Comparison of ENCODE assay signal across 8 mouse cellular contexts in genomic region chr1:184822678-184823077, GRCm38 (mm10). TPM values are rescaled to one million over a fixed set of nuclear protein-coding genes. Genes with fewer than 3 reads are reported as not detected.
DNase-seq lines count a peak whose midpoint lies in the region; ATAC-seq and TF ChIP-seq lines count a peak whose summit lies in the region.
"Had no signal": no experiment of that assay in that cellular context is flagged by ENCODE, and none has a peak within 500 bp of the region (broad histone marks: within the 10 kb centered on the region; RNA-seq: fewer than 3 reads in every experiment).

No protein-coding gene starts in this region.

- no peaks in the 10 kb centered on the region for H3K9me3 ChIP-seq in kidney, embryonic 14.5 days (ENCODE audit: control insufficient read depth, low read length)
- H3K9me3 ChIP-seq in forebrain, embryonic 14.5 days (replicated peaks; ENCODE audit: control insufficient read depth, low read length) = no peaks in the 10 kb centered on the region
- no peaks in the 10 kb centered on the region for H3K9me3 ChIP-seq in limb, embryonic 14.5 days (ENCODE audit: control insufficient read depth, low read length)

- no peaks in the 10 kb centered on the region for H3K27me3 ChIP-seq in kidney, embryonic 14.5 days (ENCODE audit: control insufficient read depth, insufficient read depth, low read length)
- no peaks in the 10 kb centered on the region for H3K27me3 ChIP-seq in forebrain, embryonic 14.5 days (replicated peaks; ENCODE audit: control insufficient read depth, insufficient read depth, low read length)
- no peaks in the 10 kb centered on the region for H3K27me3 ChIP-seq in limb, embryonic 14.5 days (ENCODE audit: control insufficient read depth, insufficient read depth, low read length)

- ATAC-seq in kidney, embryonic 14.5 days (ENCODE audit: low FRiP score, low TSS enrichment) = no peak
- peak; percentile 56 for ATAC-seq in forebrain, embryonic 14.5 days
- ATAC-seq in limb, embryonic 14.5 days (ENCODE audit: low FRiP score, low read depth) = peak; percentile 52; the same call in 1 of the 2 replicates
- ATAC-seq in erythroblast, adult 5-6 weeks (replicated peaks; ENCODE audit: low FRiP score, poor library complexity, severe bottlenecking) = no peak

- peak; percentile 36 to 63 for DNase-seq in kidney, postnatal 4 days
- peak; percentile 59 for DNase-seq in embryo, embryonic 10.5 days (ENCODE audit: low spot score)
- peak; percentile 58 for DNase-seq in forebrain, embryonic 14.5 days (ENCODE audit: low spot score)
- DNase-seq in limb, embryonic 14.5 days (ENCODE audit: low spot score) = peak; percentile 64
- no peak for DNase-seq in thymus, postnatal 4 days

- peaks cover 19% of the 10 kb centered on the region; the same call in 1 of the 2 replicates for H3K36me3 ChIP-seq in kidney, embryonic 14.5 days (ENCODE audit: control insufficient read depth, insufficient read depth, low read length)
- H3K36me3 ChIP-seq in forebrain, embryonic 14.5 days (ENCODE audit: control insufficient read depth, insufficient read depth, low read length) = peaks cover 9% of the 10 kb centered on the region; the same call in 1 of the 2 replicates
- peaks cover 36% of the 10 kb centered on the region for H3K36me3 ChIP-seq in limb, embryonic 14.5 days (ENCODE audit: control insufficient read depth, insufficient read depth, low read length)

- no peak overlapping the region for H3K9ac ChIP-seq in kidney, embryonic 14.5 days (ENCODE audit: low read depth, low read length)
- no peak overlapping the region for H3K9ac ChIP-seq in forebrain, embryonic 14.5 days (ENCODE audit: low read length)
- peak overlapping the region; percentile 34; the same call in 1 of the 2 replicates for H3K9ac ChIP-seq in limb, embryonic 14.5 days (ENCODE audit: low read depth, low read length, severe bottlenecking)

- no peak overlapping the region; the same call in 1 of the 2 replicates for H3K4me2 ChIP-seq in kidney, embryonic 14.5 days (replicated peaks; ENCODE audit: low read depth, low read length)
- H3K4me2 ChIP-seq in forebrain, embryonic 14.5 days (ENCODE audit: low read length) = peak overlapping the region; percentile 37
- peak overlapping the region; percentile 34; the same call in 1 of the 2 replicates for H3K4me2 ChIP-seq in limb, embryonic 14.5 days (replicated peaks; ENCODE audit: low read depth, low read length, severe bottlenecking)

- WGBS in kidney, embryonic 14.5 days = 23% methylated on average over 11 of the region's 11 CpGs
- WGBS in forebrain, embryonic 14.5 days = 10% methylated on average over 11 of the region's 11 CpGs
- WGBS in limb, embryonic 14.5 days = 12% methylated on average over 11 of the region's 11 CpGs

- peaks cover 5% of the 10 kb centered on the region; the same call in 1 of the 2 replicates for H3K4me1 ChIP-seq in kidney, embryonic 14.5 days (ENCODE audit: control insufficient read depth, insufficient read depth, low read length)
- H3K4me1 ChIP-seq in forebrain, embryonic 14.5 days (ENCODE audit: control insufficient read depth, insufficient read depth, low read length) = peaks cover 2% of the 10 kb centered on the region; the same call in 1 of the 2 replicates
- H3K4me1 ChIP-seq in limb, embryonic 14.5 days (ENCODE audit: control insufficient read depth, insufficient read depth, low read length) = peaks cover 13% of the 10 kb centered on the region; the same call in 1 of the 2 replicates

- no peak overlapping the region for H3K27ac ChIP-seq in kidney, embryonic 14.5 days (ENCODE audit: low read depth, low read length)
- no peak overlapping the region for H3K27ac ChIP-seq in forebrain, embryonic 14.5 days (ENCODE audit: low read depth, low read length)
- H3K27ac ChIP-seq in limb, embryonic 14.5 days (replicated peaks; ENCODE audit: low read depth, low read length) = no peak overlapping the region
- H3K27ac ChIP-seq: kidney, postnatal 0 days had no signal

- TF ChIP-seq POLR2A in limb, embryonic 14.5 days (IDR thresholded peaks at IDR 0.05; ENCODE audit: borderline replicate concordance, extremely low read depth, insufficient read depth, insufficient read length) = no peak

- no peak overlapping the region for H3K4me3 ChIP-seq in kidney, embryonic 14.5 days (ENCODE audit: low read length)
- H3K4me3 ChIP-seq in forebrain, embryonic 14.5 days (ENCODE audit: low read depth, low read length) = no peak overlapping the region
- 0 out of 2 replicates have a peak overlapping the region, but pooled peaks have one; percentile 8 for H3K4me3 ChIP-seq in limb, embryonic 14.5 days (replicated peaks; ENCODE audit: low read length)

RNA-seq across cellular contexts. Expression of gene Marc1, which starts 11.6 kb away (rescaled TPM):
- 0.28 and 0.41 TPM in 2 replicates for polyA plus RNA-seq in kidney, embryonic 14.5 days (2014; fragmentation: Nextera tagmentation; extraction: Ambion mirVana)
- polyA plus RNA-seq in forebrain, embryonic 14.5 days (2014; fragmentation: Nextera tagmentation; extraction: Ambion mirVana) = not detected in 2 replicates
- polyA plus RNA-seq in limb, embryonic 14.5 days (2012; rRNA removed) = 0.13 and 0.15 TPM in 2 replicates
- polyA plus RNA-seq in limb, embryonic 14.5 days (2014; fragmentation: Nextera tagmentation; extraction: Ambion mirVana) = 0.11 TPM in 1 of 2 replicates, not detected in the other
- total RNA-seq in erythroblast, adult 5-6 weeks (2015; ENCODE audit: low replicate concordance) = not detected in 2 replicates
- total RNA-seq in erythroblast, adult 5-6 weeks (2017; ENCODE audit: low replicate concordance) = not detected in 2 replicates

RNA-seq across cellular contexts. Expression of gene Marc2, which starts 23.6 kb away (rescaled TPM):
- polyA plus RNA-seq in kidney, embryonic 14.5 days (2014; fragmentation: Nextera tagmentation; extraction: Ambion mirVana) = 177 and 178 TPM in 2 replicates
- polyA plus RNA-seq in forebrain, embryonic 14.5 days (2014; fragmentation: Nextera tagmentation; extraction: Ambion mirVana) = 120 and 132 TPM in 2 replicates
- 59.9 and 68.7 TPM in 2 replicates for polyA plus RNA-seq in limb, embryonic 14.5 days (2012; rRNA removed)
- polyA plus RNA-seq in limb, embryonic 14.5 days (2014; fragmentation: Nextera tagmentation; extraction: Ambion mirVana) = 232 and 239 TPM in 2 replicates
- 31.6 and 35.5 TPM in 2 replicates for total RNA-seq in erythroblast, adult 5-6 weeks (2015; ENCODE audit: low replicate concordance)
- 24.7 and 25.2 TPM in 2 replicates for total RNA-seq in erythroblast, adult 5-6 weeks (2017; ENCODE audit: low replicate concordance)

Comparison
In these comparisons a context has a peak if more than half of its experiments do, and no peak if none do; other contexts are left out.
1. ATAC-seq: peak in forebrain, embryonic 14.5 days (single experiment) and limb, embryonic 14.5 days (single experiment); none in kidney, embryonic 14.5 days (single experiment) and erythroblast, adult 5-6 weeks (single experiment).